Mouse (Mus musculus) kidney, postnatal 0 days (tissue): ENCODE measurements around the gene Sec61a2. TPM values are rescaled to one million over a fixed set of nuclear protein-coding genes. Genes with fewer than 3 reads are reported as not detected.

Experiments
- ATAC-seq: fragments of 200-750 bp; cut with Nextera tagmentation; replicated peaks from 2 replicates; pipeline ENCODE4 v1.8.0; 2017; ENCODE audit warnings: low read depth, moderate number of reproducible peaks, moderate TSS enrichment, moderate library complexity; ENCODE audit not compliant: low FRiP score
- DNase-seq: peaks from one replicate; pipeline ENCODE4 v3.0.0-alpha.2; 2016; ENCODE audit warnings: low spot score
- H3K27ac ChIP-seq: fragments of 300-500 bp; sonication (generic); 2 replicates; pipeline ENCODE4 v1.5.1; 2014; ENCODE audit warnings: mild to moderate bottlenecking
- H3K27me3 ChIP-seq: fragments of 300-500 bp; sonication (generic); 2 replicates; pipeline ENCODE4 v1.6.1; 2014; ENCODE audit warnings: low read length, mixed read lengths; ENCODE audit not compliant: insufficient read depth
- H3K36me3 ChIP-seq: fragments of 300-500 bp; sonication (generic); 2 replicates; pipeline ENCODE4 v1.6.1; 2014; ENCODE audit warnings: low read length, mixed read lengths; ENCODE audit not compliant: insufficient read depth
- H3K4me1 ChIP-seq: fragments of 300-500 bp; sonication (generic); replicated peaks from 2 replicates; pipeline ENCODE4 v1.6.1; 2014; ENCODE audit warnings: antibody characterized with exemption, low read length, mixed read lengths; ENCODE audit not compliant: insufficient read depth
- H3K4me2 ChIP-seq: fragments of 300-500 bp; sonication (generic); 2 replicates; pipeline ENCODE4 v1.6.1; 2014; ENCODE audit warnings: mild to moderate bottlenecking, low read length, moderate library complexity, mixed read lengths
- H3K4me3 ChIP-seq: fragments of 300-500 bp; sonication (generic); replicated peaks from 2 replicates; pipeline ENCODE4 v1.5.1; 2014; ENCODE audit warnings: low read depth, low read length
- H3K9ac ChIP-seq: fragments of 300-500 bp; sonication (generic); 2 replicates; pipeline ENCODE4 v1.6.1; 2014; ENCODE audit warnings: low read depth, low read length
- H3K9me3 ChIP-seq: fragments of 300-500 bp; sonication (generic); replicated peaks from 2 replicates; pipeline ENCODE4 v1.6.1; 2016; ENCODE audit warnings: low read length, inconsistent platforms, mixed read lengths
- CTCF ChIP-seq: IDR thresholded peaks from 2 replicates; pipeline ENCODE4 v1.5.1; 2016; ENCODE audit warnings: antibody characterized with exemption, low read depth, mild to moderate bottlenecking, moderate library complexity
- WGBS: fragments of 180-500 bp; shearing (Covaris S2); extraction: QIAGEN DNeasy Blood & Tissue Kit; methylation state at CpG from one replicate; pipeline ENCODE4 v1.1.7; 2014; 5-methylcytosine and 5-hydroxymethylcytosine counted together
- polyA plus RNA-seq: library from polyadenylated mRNA; unstranded; fragments of >200 nt; fragmentation: Nextera tagmentation; extraction: Ambion mirVana; gene quantifications from 2 replicates; pipeline ENCODE4 v1.2.1, GENCODE M21; 2015

The Sec61a2 gene
- polyA plus RNA-seq, 1 experiment from 2014 or later = 36.6 TPM

DNA sequence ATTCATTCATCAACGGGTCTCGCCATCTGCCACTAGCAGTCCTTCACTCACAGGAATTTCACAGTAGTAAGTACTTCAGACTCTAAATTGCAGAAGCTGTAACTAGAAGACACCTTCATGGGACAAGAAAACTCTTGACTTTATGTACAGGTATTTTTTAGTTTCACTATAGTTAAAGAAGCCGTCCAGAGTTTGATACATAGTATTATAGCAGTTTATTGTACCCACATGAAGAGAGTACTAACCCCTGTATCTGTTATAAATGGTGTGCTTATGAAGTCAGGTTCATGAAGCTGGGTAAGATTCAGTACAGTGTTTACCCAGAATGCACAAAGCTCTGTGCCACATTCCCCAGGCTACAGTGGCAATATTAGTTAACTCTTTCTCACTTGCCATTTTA, 32.4 kb downstream of the Sec61a2 start, which contains the start of gene Gm13199:
TSS of gene Gm13199 (minus strand) at position 101 of the 400 bp plus-strand sequence.
- H3K27me3 ChIP-seq = no peaks in the 10 kb centered on the region
- DNase-seq (no peak), ATAC-seq (no peak)
- no peak within 1 kb of the TSS for H3K27ac ChIP-seq
- H3K9ac ChIP-seq = no peak within 1 kb of the TSS
- peaks cover 32% of the 10 kb centered on the region for H3K36me3 ChIP-seq
- 89% methylated on average over 3 of the region's 3 CpGs for WGBS
- no peak within 1 kb of the TSS for H3K4me2 ChIP-seq
- H3K4me1 ChIP-seq = no peaks in the 10 kb centered on the region
- H3K4me3 ChIP-seq = no peak within 1 kb of the TSS
- no peaks in the 10 kb centered on the region for H3K9me3 ChIP-seq
- TF ChIP-seq CTCF = no peak

DNA sequence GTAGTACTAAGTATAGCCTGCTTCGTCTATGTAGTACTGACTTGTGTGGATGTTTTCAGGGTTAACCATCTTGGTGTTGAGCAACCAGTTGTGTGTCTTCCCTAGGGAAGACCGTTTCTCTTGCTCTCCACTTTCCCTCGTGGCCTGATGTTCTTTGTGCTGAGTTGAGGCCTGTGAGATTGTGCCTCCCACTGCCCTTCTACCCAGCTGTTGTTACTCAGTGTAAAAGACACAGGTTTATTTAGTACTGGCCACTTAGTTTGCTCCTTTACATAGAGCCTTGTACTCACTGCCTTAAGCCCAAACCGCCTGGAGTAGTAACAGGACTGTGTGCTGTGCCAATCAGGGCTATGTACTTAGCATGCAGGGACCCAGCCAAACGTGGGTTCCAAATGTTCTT, 43.4 kb downstream of the Sec61a2 start:
- Histone ChIP-seq H3K4me1 (no peaks in the 10 kb centered on the region), H3K27ac (no peak overlapping the region), H3K9me3 (no peaks in the 10 kb centered on the region), H3K4me3 (no peak overlapping the region), H3K27me3 (no peaks in the 10 kb centered on the region), H3K9ac (no peak overlapping the region), H3K36me3 (peaks cover 5% of the 10 kb centered on the region; the same call in 1 of the 2 replicates), H3K4me2 (no peak overlapping the region)
- 81% methylated on average over 5 of the region's 5 CpGs for WGBS
- no peak for DNase-seq
- no peak for TF ChIP-seq CTCF
- no peak for ATAC-seq

DNA sequence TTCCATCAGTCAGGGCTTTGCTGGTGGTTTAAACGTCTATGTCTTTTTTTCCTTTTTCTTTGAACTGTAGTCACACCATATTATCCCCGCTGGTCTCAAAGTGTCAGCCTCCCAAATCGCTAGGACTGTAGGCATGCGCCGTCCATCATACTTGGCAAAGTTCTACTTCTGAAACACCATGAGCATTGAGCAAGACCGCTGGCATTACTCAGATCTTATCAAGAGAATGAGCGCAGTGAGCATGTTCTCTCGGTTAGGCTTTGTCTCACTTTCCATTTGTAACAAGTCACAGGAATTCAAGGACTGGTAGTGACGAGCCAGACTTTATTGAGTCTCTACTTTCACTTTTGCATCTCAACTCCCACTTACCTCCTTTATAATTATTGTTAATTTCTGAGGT, 44.1 kb downstream of the Sec61a2 start:
- H3K9me3 ChIP-seq = no peaks in the 10 kb centered on the region
- WGBS = 85% methylated on average over 9 of the region's 9 CpGs
- no peaks in the 10 kb centered on the region for H3K4me1 ChIP-seq
- peaks cover 5% of the 10 kb centered on the region; the same call in 1 of the 2 replicates for H3K36me3 ChIP-seq
- no peak overlapping the region for H3K9ac ChIP-seq
- no peak overlapping the region for H3K27ac ChIP-seq
- no peak overlapping the region for H3K4me3 ChIP-seq
- TF ChIP-seq CTCF = no peak
- H3K27me3 ChIP-seq = no peaks in the 10 kb centered on the region
- ATAC-seq (no peak), DNase-seq (no peak)
- no peak overlapping the region for H3K4me2 ChIP-seq

DNA sequence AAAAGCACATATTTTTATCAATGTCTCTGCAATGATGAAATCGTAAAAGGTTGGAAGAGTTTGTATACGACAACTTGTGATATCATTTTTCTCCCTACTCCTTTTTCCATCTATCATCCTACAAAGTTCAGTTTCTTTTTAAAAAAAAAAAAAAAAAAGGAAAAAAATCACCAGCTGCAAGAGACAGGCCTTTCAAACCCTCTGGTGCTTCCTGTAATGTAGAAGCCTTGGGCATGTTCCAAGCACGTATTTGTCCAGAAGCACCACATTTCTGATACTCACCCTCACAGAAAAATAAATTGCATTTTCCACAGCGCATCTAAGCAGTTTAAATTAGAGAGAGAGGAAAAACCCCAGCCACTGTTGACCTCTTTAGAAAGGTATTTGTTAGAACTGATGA, 49.4 kb downstream of the Sec61a2 start:
- Histone ChIP-seq H3K4me3 (peak overlapping the region; percentile 70), H3K9ac (peak overlapping the region; percentile 70), H3K4me2 (peak overlapping the region; percentile 57), H3K9me3 (no peaks in the 10 kb centered on the region), H3K4me1 (no peaks in the 10 kb centered on the region), H3K27me3 (no peaks in the 10 kb centered on the region), H3K36me3 (peaks cover 6% of the 10 kb centered on the region; the same call in 1 of the 2 replicates), H3K27ac (no peak overlapping the region)
- WGBS = 14% methylated on average over 4 of the region's 4 CpGs
- ATAC-seq (no peak), DNase-seq (peak; percentile 33)
- no peak for TF ChIP-seq CTCF

DNA sequence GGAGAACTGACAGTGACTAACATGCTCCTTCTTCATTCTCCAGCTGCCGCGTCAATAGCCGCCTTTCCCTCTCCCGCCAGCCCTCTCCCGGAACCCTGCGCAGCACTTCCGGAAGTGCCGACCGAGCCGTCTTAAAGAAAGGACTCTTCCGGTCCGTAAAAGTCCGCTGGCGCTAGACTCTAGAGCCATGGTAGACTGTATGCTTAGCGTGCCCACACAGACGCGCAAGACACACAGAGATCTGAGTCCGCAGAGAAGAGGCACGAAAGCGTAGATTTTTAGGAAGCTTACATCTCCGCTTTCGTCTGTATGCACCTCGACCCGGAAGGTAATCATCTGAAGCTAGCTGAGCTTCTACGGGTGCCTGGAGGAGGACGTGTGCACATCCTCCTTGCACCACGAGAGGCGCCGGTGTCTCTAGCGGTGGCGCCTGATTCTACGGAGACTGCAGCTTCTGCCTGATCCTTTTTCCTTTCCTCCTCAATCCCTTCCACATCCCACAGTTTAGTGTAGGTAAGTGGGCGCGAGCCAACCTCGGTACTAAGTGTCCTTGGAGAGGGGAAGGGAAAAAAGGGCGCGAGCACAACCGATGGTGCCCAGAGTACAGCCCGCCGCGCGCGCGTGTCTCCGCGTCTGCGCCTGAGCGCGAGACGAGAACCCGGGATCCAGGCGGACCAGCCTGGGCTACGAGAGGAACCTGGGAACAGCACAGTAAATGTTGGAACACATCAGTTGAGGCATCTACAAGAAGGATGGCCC, 50.2 kb downstream of the Sec61a2 start, which contains the start of the genes Nudt5 and Cdc123:
TSS of gene Nudt5 (plus strand) at position 147 of the 759 bp plus-strand sequence.
TSS of gene Cdc123 (minus strand) at position 292 of the 759 bp plus-strand sequence.
- ATAC-seq = peak; percentile 96
- no peaks in the 10 kb centered on the region for H3K4me1 ChIP-seq
- WGBS = under 1% methylated on average over 53 of the region's 53 CpGs
- H3K4me3 ChIP-seq = peak within 1 kb of the TSS; percentile 70
- H3K4me2 ChIP-seq = peak within 1 kb of the TSS; percentile 57
- H3K9ac ChIP-seq = peak within 1 kb of the TSS; percentile 70
- H3K27ac ChIP-seq = peak within 1 kb of the TSS; percentile 93
- DNase-seq = peak; percentile 98
- peak; percentile 76 for TF ChIP-seq CTCF
- H3K36me3 ChIP-seq = peaks cover 11% of the 10 kb centered on the region; the same call in 1 of the 2 replicates
- no peaks in the 10 kb centered on the region for H3K9me3 ChIP-seq
- H3K27me3 ChIP-seq = no peaks in the 10 kb centered on the region

DNA sequence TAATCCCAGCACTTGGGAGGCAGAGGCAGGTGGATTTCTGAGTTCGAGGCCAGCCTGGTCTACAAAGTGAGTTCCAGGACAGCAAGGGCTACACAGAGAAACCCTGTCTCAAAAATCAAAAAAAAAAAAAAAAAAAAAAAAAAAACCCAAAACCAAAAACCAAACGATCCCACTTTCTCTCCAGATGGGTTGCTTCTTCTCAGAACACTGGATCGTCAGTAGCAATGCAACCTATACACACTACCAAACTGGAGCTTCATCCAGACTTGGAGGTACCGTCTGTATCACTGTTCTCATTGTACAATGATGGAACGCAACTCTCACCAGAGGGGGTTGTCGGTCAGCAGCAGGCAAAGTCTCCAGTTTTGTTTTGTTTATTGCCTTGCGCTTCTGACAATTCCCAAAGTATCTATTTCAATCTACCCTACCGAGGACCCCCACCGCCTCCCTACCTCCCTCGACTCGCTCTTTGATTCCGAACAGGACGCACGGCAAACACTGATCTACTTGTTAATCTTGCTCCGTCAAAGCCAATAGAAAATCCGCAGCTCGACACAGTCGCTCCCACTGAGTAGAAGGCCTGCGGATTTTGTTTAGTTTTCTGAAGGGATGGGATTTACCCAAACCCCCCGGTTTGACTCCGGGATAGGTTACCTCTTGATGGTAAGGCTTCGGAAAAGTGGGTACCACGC, 50.9 kb downstream of the Sec61a2 start:
- peak; percentile 34 for ATAC-seq
- no peak for TF ChIP-seq CTCF
- Histone ChIP-seq H3K9ac (peak overlapping the region; percentile 70), H3K4me3 (peak overlapping the region; percentile 70), H3K27me3 (no peaks in the 10 kb centered on the region), H3K36me3 (peaks cover 18% of the 10 kb centered on the region), H3K9me3 (no peaks in the 10 kb centered on the region), H3K27ac (peak overlapping the region; percentile 93), H3K4me1 (no peaks in the 10 kb centered on the region), H3K4me2 (peak overlapping the region; percentile 57)
- WGBS = 4% methylated on average over 23 of the region's 23 CpGs
- no peak for DNase-seq
